Mouse (Mus musculus): ENCODE results near the gene Gabrb3.

DNA sequence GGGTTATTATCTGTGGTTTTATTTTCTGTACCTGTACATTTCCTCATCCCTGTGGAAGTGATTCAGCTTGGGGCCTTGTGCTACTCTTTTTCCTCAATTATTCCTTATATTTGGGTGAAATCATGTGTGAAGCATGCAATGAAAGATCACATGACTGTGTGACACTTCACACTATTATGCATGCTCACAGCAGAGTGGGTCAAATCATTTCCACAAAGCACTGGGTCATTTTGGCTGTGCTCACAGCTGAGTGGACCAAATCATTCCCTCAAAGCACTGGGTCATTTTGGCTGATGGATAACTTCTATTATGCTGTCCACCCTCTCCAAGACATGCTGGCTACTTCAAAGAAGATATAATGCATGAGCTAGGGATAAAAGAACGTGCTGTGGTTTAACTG is 6.6 kb upstream of the Gabrb3 start:
- TF ChIP-seq TAL1 (IDR thresholded peaks at IDR 0.05; ENCODE audit: low read length): no peak
- no peak for TF ChIP-seq GATA1 (IDR thresholded peaks at IDR 0.05; ENCODE audit: low read length)
